Mouse (Mus musculus): ENCODE measurements at regions not wholly inside any gene's neighbourhood (a gene's known extent, or its start where the extent isn't known, plus 50 kb on each side); places are given as distances from the start of the nearest gene placed in this dataset.

- no peak for DNase-seq (ENCODE audit: low read depth, low spot score)
These were observed 849.2 kb upstream of the Cldn34c4 start for GRCm38 (mm10) chrX:128585496-128586105.

DNA sequence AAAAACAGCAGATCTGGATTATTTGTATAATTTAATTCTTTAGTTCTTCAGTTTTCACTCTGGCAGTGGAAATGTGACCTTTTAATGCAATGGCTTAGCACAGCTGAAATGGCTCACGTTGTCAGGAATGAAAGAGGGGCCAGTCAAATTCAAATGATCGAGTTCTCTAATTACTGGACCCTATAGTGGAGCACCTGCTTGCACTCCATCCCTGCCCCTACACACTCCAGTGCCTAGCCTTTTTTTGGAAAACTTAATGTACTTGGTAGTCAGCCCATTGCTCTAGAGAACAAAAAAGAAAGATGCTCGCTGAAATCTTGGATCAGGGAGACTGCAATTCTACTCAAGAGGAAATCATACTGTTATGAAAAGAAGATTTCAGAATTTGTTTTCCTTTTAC, 841.0 kb upstream of the Cldn34c4 start:
- no peak for DNase-seq (ENCODE audit: low read depth, low spot score)

GRCm38 (mm10) chrX:128576269-128576871, 840.0 kb upstream of the Cldn34c4 start:
- peak; percentile 44 for DNase-seq (ENCODE audit: low read depth, low spot score)
